ENCODE assay signal across 8 mouse cellular contexts in genomic region chr6:117169051-117169909, GRCm38 (mm10). TPM values are rescaled to one million over a fixed set of nuclear protein-coding genes. Genes with fewer than 3 reads are reported as not detected.
DNase-seq lines count a peak whose midpoint lies in the region; ATAC-seq lines count a peak whose summit lies in the region.

No protein-coding gene starts in this region.

- peak; percentile 50 for ATAC-seq in kidney, embryonic 16.5 days (ENCODE audit: low FRiP score, low TSS enrichment)
- 0 out of 2 replicates have a peak, but pooled peaks have one; percentile 17 for ATAC-seq in midbrain, embryonic 14.5 days (ENCODE audit: low FRiP score, low TSS enrichment)

- peak overlapping the region; percentile 66 for H3K27ac ChIP-seq in brown adipose tissue, adult 24 weeks (replicated peaks; ENCODE audit: low read depth, low read length)
- peak overlapping the region; percentile 86 for H3K27ac ChIP-seq in heart, embryonic 10.5 days
- peak overlapping the region; percentile 59 for H3K27ac ChIP-seq in kidney, embryonic 16.5 days (ENCODE audit: low read length)
- no peak overlapping the region for H3K27ac ChIP-seq in midbrain, embryonic 14.5 days (replicated peaks; ENCODE audit: low read depth, low read length)

- H3K9me3 ChIP-seq in heart, embryonic 10.5 days: no peaks in the 10 kb centered on the region
- no peaks in the 10 kb centered on the region for H3K9me3 ChIP-seq in kidney, embryonic 16.5 days (ENCODE audit: low read length)
- H3K9me3 ChIP-seq in midbrain, embryonic 14.5 days (ENCODE audit: control insufficient read depth, low read length): no peaks in the 10 kb centered on the region

- WGBS in heart, embryonic 10.5 days: under 1% methylated on average over 46 of the region's 46 CpGs
- WGBS in kidney, embryonic 16.5 days: under 1% methylated on average over 46 of the region's 46 CpGs
- WGBS in midbrain, embryonic 14.5 days: under 1% methylated on average over 46 of the region's 46 CpGs

- peak; percentile 6 for DNase-seq in right cerebral cortex, adult 18-20 months
- no peak for DNase-seq in right cerebral cortex, postnatal 14 days
- DNase-seq in heart, embryonic 10.5 days (ENCODE audit: low spot score): no peak
- DNase-seq in midbrain, embryonic 14.5 days: peak; percentile 49
- DNase-seq in thymus, postnatal 36 days: no peak
- DNase-seq in thymus, postnatal 25 days: no peak

- H3K9ac ChIP-seq in kidney, embryonic 16.5 days (replicated peaks; ENCODE audit: low read length): peak overlapping the region; percentile 80
- H3K9ac ChIP-seq in midbrain, embryonic 14.5 days (replicated peaks; ENCODE audit: low read length): peak overlapping the region; percentile 54

- peak overlapping the region; percentile 93 for H3K4me2 ChIP-seq in kidney, embryonic 16.5 days (replicated peaks; ENCODE audit: low read depth, low read length)
- peak overlapping the region; percentile 90 for H3K4me2 ChIP-seq in midbrain, embryonic 14.5 days (ENCODE audit: low read length)

- peaks cover 66% of the 10 kb centered on the region for H3K27me3 ChIP-seq in heart, embryonic 10.5 days (ENCODE audit: insufficient read depth, poor library complexity, severe bottlenecking)
- H3K27me3 ChIP-seq in kidney, embryonic 16.5 days (ENCODE audit: insufficient read depth, low read length): peaks cover 11% of the 10 kb centered on the region
- peaks cover 70% of the 10 kb centered on the region for H3K27me3 ChIP-seq in midbrain, embryonic 14.5 days (ENCODE audit: control insufficient read depth, insufficient read depth, low read length)

- H3K4me3 ChIP-seq in brown adipose tissue, adult 24 weeks (ENCODE audit: insufficient read depth, low read depth, low read length): peak overlapping the region; percentile 71
- peak overlapping the region; percentile 76 for H3K4me3 ChIP-seq in heart, embryonic 10.5 days
- H3K4me3 ChIP-seq in kidney, embryonic 16.5 days (ENCODE audit: low read length): peak overlapping the region; percentile 73
- peak overlapping the region; percentile 49 for H3K4me3 ChIP-seq in midbrain, embryonic 14.5 days (replicated peaks; ENCODE audit: low read depth, low read length)

- peaks cover 23% of the 10 kb centered on the region for H3K36me3 ChIP-seq in heart, embryonic 10.5 days
- H3K36me3 ChIP-seq in kidney, embryonic 16.5 days (ENCODE audit: insufficient read depth, low read length): 0 out of 2 replicates have a peak, but pooled peaks cover 2% of the 10 kb centered on the region
- no peaks in the 10 kb centered on the region for H3K36me3 ChIP-seq in midbrain, embryonic 14.5 days (ENCODE audit: control insufficient read depth, insufficient read depth, low read length)

- H3K4me1 ChIP-seq in brown adipose tissue, adult 24 weeks (ENCODE audit: control insufficient read depth, insufficient read depth, insufficient read length, low read length): no peaks in the 10 kb centered on the region
- H3K4me1 ChIP-seq in heart, embryonic 10.5 days: peaks cover 32% of the 10 kb centered on the region
- peaks cover 20% of the 10 kb centered on the region for H3K4me1 ChIP-seq in kidney, embryonic 16.5 days (ENCODE audit: insufficient read depth, low read length)
- peaks cover 14% of the 10 kb centered on the region; the same call in 1 of the 2 replicates for H3K4me1 ChIP-seq in midbrain, embryonic 14.5 days (ENCODE audit: control insufficient read depth, insufficient read depth, low read length)

RNA-seq across cellular contexts. Expression of gene Cxcl12, which starts 0.9 kb away (rescaled TPM):
- polyA plus RNA-seq in brown adipose tissue, adult 24 weeks (2012; ENCODE audit: insufficient read depth, insufficient read length, missing spikeins): 42.8 and 46.0 TPM in 2 replicates
- polyA plus RNA-seq in heart, embryonic 10.5 days (2016; fragmentation: Nextera tagmentation; extraction: Ambion mirVana): 112 and 121 TPM in 2 replicates
- 152 and 162 TPM in 2 replicates for polyA plus RNA-seq in kidney, embryonic 16.5 days (2015; fragmentation: Nextera tagmentation; extraction: Ambion mirVana)
- polyA plus RNA-seq in midbrain, embryonic 14.5 days (2014; fragmentation: Nextera tagmentation; extraction: Ambion mirVana): 6.4 and 80.3 TPM in 2 replicates

Comparison
In these comparisons a context has a peak if more than half of its experiments do, and no peak if none do; other contexts are left out.
1. DNase-seq: peak in right cerebral cortex, adult 18-20 months (single experiment) and midbrain, embryonic 14.5 days (single experiment); none in right cerebral cortex, postnatal 14 days (single experiment), heart, embryonic 10.5 days (single experiment), thymus, postnatal 36 days (0 of 2) and thymus, postnatal 25 days (single experiment).
2. Peak in every context shown above with its lines, with median percentiles within 50 percentile points of each other: H3K4me3 ChIP-seq.